Mouse (Mus musculus): Measurements from ENCODE around the gene Il10ra.

The Il10ra gene

GRCm38 (mm10) chr9:45268597-45269325 lies at the start of gene Il10ra:
Gene Il10ra, minus strand, starts transcription at chr9:45269149.
- peak in 1 of 2 experiments; percentile 59 for DNase-seq (ENCODE audit: low spot score in 2 of 2)

DNA sequence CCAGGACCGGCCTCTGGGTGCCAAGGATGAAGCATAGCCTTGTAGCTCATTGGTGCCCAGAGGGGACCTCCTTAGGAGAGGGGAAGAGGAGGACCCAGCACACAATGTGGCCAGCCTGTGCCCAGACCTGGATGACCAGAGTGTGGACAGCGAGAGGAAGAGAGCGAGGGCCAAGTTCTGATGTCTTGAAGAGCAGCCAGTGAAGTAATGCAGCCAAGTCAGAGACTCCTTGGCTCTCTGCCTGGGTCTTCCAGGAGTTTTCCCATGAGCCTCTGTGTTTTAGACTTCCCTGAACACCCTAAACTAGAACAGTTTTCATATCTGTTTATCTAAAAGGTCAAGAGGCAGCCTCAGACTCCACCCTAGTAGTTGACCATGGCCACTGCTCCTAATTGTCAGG lies 48.7 kb upstream of the Il10ra start:
- no peak for DNase-seq (ENCODE audit: low spot score in 2 of 2)

DNA sequence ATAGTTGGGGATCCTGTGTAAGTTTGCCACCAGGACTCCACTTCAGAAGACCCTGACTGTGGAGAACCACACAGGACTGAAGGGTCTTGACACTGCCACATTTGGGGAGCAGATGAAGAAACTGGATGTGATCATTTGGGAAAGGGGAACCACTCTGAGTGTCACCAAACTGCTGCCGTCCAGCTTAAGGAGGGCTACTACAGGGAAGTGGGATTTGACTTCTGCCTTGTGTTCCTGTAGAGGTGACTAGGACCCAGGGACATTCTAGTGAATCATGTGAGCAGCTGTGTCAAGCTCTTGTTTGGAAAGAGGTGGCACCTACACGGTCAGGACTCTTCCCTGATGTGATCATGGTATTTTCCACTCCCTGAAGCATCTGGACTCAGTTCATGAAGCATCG lies 45.0 kb upstream of the Il10ra start:
- no peak for DNase-seq (ENCODE audit: low spot score in 2 of 2)

GRCm38 (mm10) chr9:45311858-45312257 lies 42.9 kb upstream of the Il10ra start:
- DNase-seq (ENCODE audit: low spot score in 2 of 2): no peak

DNA sequence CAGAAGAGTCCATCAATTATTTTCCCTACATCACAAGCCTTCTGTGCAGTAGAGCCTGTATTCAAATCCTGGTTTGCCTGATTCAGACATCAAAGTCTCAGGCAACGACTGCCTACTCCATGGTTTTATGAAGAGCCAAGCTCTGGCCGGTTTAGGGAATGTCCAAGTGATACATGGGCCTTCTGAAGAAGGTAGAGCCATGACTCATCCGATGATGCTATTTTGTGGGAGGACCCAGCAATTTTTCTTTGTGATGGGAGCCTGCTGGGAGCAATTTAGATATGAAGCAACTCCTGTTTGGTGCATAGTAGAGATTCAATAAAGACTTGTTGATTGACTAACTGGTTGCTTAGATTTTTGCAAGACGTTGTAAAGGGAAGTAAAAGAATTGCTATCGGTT lies 39.6 kb upstream of the Il10ra start:
- DNase-seq (ENCODE audit: low spot score in 2 of 2): no peak

GRCm38 (mm10) chr9:45306746-45307410 lies 37.9 kb upstream of the Il10ra start:
- no peak for DNase-seq (ENCODE audit: low spot score in 2 of 2)

DNA sequence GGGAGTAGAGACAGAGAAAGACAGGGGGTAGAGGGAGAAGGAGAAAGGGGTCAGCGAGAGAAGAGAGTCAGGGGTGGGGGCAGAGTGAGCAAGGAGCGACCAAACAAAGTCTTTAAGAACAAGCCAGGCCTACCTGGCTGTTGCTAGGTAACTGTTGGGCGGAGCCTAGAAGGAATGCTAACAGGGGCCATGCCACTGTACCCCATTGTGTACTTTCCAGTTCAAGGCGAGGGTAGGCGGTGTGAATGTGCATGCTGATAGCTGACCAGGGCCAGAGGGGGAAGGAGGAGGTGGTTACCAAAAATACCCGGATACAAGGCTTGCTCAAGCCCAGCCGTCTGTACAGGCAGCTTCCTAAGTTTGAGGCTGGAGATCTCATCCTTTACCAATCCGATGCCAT lies 32.8 kb upstream of the Il10ra start:
- no peak for DNase-seq (ENCODE audit: low spot score in 2 of 2)

- DNase-seq (ENCODE audit: low spot score in 2 of 2): peak; percentile 80 to 91
These were observed 31.6 kb upstream of the Il10ra start for GRCm38 (mm10) chr9:45300422-45301104.

DNA sequence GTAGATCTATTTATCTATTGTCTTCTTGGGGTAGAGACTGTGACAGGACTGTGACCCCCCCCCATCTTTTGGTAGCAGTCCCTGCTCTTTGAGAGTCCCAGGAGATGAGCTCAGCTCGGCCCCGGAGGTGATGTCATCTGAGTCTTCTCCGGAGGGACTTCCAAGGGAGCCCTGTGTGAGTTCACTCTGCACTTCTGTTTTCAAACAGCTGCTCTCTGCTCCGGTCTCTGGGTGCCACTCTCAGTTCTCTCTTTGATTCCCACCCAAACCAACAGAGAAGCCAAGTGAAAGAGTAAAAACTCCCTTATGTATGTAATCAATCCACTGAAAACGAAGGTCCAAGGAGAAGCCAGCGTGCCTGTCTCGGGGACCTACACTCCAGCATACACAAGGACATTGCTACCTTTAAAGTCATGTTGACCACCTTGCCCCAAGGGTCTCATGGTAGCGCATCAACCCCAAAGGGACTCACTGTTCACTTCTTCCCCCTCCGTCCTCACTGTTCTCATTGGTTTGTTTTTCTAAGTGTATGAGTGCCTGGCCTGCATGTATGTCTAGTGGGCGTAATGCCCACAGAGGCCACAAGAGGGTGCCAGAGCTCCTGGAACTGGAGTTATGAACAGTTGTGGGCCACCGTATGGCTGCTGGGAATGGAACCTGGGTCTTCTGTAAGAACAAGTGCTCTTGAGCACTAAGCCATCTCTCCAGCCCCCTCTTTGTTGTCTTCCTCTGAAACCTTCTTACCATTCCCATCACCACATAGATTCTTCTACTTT lies 30.5 kb upstream of the Il10ra start:
- peak; percentile 44 to 75 for DNase-seq (ENCODE audit: low spot score in 2 of 2)

- no peak for DNase-seq (ENCODE audit: low spot score in 2 of 2)
These were observed 25.5 kb upstream of the Il10ra start for GRCm38 (mm10) chr9:45294210-45295011.

- no peak for DNase-seq (ENCODE audit: low spot score in 2 of 2)
These were observed 22.7 kb upstream of the Il10ra start for GRCm38 (mm10) chr9:45291481-45292168.

GRCm38 (mm10) chr9:45282466-45282865 lies 13.5 kb upstream of the Il10ra start:
- DNase-seq (ENCODE audit: low spot score in 2 of 2): no peak

GRCm38 (mm10) chr9:45280891-45281290 lies 11.9 kb upstream of the Il10ra start:
- no peak for DNase-seq (ENCODE audit: low spot score in 2 of 2)

GRCm38 (mm10) chr9:45280059-45280458 lies 11.1 kb upstream of the Il10ra start:
- DNase-seq (ENCODE audit: low spot score in 2 of 2): no peak

GRCm38 (mm10) chr9:45274635-45275034 lies 5.7 kb upstream of the Il10ra start:
- no peak for DNase-seq (ENCODE audit: low spot score in 2 of 2)

DNA sequence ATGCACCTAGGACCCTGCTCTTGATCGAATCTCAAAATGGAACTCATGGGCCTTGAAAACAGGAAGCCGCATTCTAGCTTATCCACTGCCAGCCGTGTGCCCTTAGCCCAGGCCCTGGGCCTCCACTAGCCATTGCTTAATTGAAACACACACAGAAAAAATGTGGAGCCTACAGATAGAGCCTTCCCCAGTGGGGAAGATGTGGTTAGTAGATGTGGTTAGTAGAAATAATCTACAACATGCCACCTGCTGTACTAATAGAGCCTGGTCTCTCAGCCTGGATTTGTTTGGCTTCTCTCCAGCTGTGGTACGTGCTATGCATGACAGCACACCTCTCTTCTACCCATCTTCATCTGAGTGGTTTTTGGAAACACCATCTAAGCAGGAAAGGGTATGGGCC lies 5.3 kb upstream of the Il10ra start:
- DNase-seq (ENCODE audit: low spot score in 2 of 2): peak in 1 of 2 experiments; percentile 25

DNA sequence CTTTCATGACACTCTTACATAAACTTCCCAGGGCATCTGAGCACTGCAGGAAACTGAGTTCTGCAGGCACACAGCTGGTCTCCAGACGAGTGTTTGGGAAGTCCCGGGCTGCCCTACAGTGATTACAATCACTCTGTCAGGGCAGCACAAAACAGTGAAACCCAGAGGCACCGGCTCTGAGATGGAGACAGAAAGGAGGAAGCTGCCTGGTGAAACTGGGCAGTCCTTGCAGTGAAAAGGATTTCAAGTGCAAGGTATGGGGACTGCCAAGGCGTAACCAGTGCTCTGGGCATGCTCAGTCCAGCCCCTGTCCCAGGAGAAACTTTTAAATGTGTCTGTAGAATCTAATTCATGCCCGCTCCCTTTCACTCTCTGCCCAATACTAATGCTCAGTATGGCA lies 3.3 kb upstream of the Il10ra start:
- DNase-seq (ENCODE audit: low spot score in 2 of 2): peak in 1 of 2 experiments; percentile 48

GRCm38 (mm10) chr9:45268079-45268478 lies 870 bp downstream of the Il10ra start:
- DNase-seq (ENCODE audit: low spot score in 2 of 2): no peak

- DNase-seq (ENCODE audit: low spot score in 2 of 2): no peak
These were observed 1.9 kb downstream of the Il10ra start for GRCm38 (mm10) chr9:45267099-45267498.

- DNase-seq (ENCODE audit: low spot score in 2 of 2): no peak
These were observed 7.1 kb downstream of the Il10ra start for GRCm38 (mm10) chr9:45261872-45262271.

- peak in 1 of 2 experiments; percentile 11 for DNase-seq (ENCODE audit: low spot score in 2 of 2)
These were observed 7.5 kb downstream of the Il10ra start for GRCm38 (mm10) chr9:45261466-45261865.

All from spleen, postnatal 10 days (tissue).